15 mouse cellular contexts compared by ENCODE assay signal in the genomic region with DNA sequence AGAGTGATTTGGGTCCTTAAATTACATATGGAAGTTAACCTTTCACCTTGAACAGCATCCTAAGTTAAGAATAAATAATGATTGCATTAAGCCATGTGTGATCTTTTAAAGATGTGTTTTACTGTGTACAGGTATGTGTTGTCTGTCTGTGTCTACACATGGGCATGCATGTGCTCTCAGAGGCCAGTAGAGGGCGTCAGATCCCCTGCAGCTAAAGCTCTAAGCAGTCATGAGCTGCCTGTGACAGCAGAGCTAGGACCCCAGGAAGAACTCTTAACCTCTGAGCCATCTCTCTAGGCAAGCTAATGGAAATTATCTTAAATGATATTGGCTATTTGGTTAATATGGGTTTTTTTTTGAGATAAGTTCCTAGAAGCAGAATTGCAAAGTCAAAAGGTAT.
A peak's percentile ranks its signal among the peaks of the same experiment; 100 is the strongest.
DNase-seq lines count a peak whose midpoint lies in the region; ATAC-seq and TF ChIP-seq lines count a peak whose summit lies in the region.
"Had no signal": no experiment of that assay in that cellular context is flagged by ENCODE, and none has a peak within 500 bp of the region (broad histone marks: within the 10 kb centered on the region; RNA-seq: fewer than 3 reads in every experiment).

No protein-coding gene starts in this region.

- no peak overlapping the region for H3K4me2 ChIP-seq in kidney, postnatal 0 days (ENCODE audit: low read length)
- no peak overlapping the region for H3K4me2 ChIP-seq in CH12.LX (ENCODE audit: insufficient read depth, low read depth, poor library complexity, severe bottlenecking)
- H3K4me2 ChIP-seq in embryonic facial prominence, embryonic 12.5 days (replicated peaks), result no peak overlapping the region
- H3K4me2 ChIP-seq: liver, embryonic 15.5 days; midbrain, embryonic 11.5 days; neural tube, embryonic 15.5 days had no signal

- H3K9me3 ChIP-seq in kidney, postnatal 0 days (replicated peaks; ENCODE audit: low read length), result no peaks in the 10 kb centered on the region
- H3K9me3 ChIP-seq in CH12.LX (replicated peaks; ENCODE audit: low read length), result no peaks in the 10 kb centered on the region
- no peaks in the 10 kb centered on the region for H3K9me3 ChIP-seq in ES-E14 (ENCODE audit: control insufficient read depth, insufficient read depth, low read depth, low read length)
- H3K9me3 ChIP-seq in embryonic facial prominence, embryonic 12.5 days, result no peaks in the 10 kb centered on the region
- H3K9me3 ChIP-seq: liver, embryonic 15.5 days; neural tube, embryonic 15.5 days had no signal

- H3K27ac ChIP-seq in kidney, postnatal 0 days, result no peak overlapping the region
- H3K27ac ChIP-seq in CH12.LX (ENCODE audit: insufficient read depth, low read depth) (no peak overlapping the region), ES-E14 (ENCODE audit: insufficient read depth, low read depth, low read length, poor library complexity, severe bottlenecking) (no peak overlapping the region)
- H3K27ac ChIP-seq in embryonic facial prominence, embryonic 12.5 days, result peak overlapping the region; percentile 82
- H3K27ac ChIP-seq: liver, embryonic 15.5 days; neural tube, embryonic 15.5 days had no signal

- no peak for TF ChIP-seq POLR2A in CH12.LX (IDR thresholded peaks at IDR 0.05; ENCODE audit: low read depth, low read length)

- no peak overlapping the region for H3K9ac ChIP-seq in kidney, postnatal 0 days (ENCODE audit: low read depth, low read length)
- H3K9ac ChIP-seq in CH12.LX (ENCODE audit: insufficient read depth, low read depth) (no peak overlapping the region), ES-E14 (ENCODE audit: insufficient read depth, low read depth, low read length, poor library complexity, severe bottlenecking) (no peak overlapping the region)
- H3K9ac ChIP-seq in embryonic facial prominence, embryonic 12.5 days, result no peak overlapping the region
- H3K9ac ChIP-seq: liver, embryonic 15.5 days; neural tube, embryonic 15.5 days had no signal

- TF ChIP-seq CTCF in kidney, postnatal 0 days (IDR thresholded peaks at IDR 0.05; ENCODE audit: low read depth), result peak; percentile 60
- TF ChIP-seq CTCF in CH12.LX (conservative IDR thresholded peaks at IDR 0.05 in 1 of 2, IDR thresholded peaks at IDR 0.05 in 1 of 2; ENCODE audit: low read depth in 2 of 2, low read length in 2 of 2), result peak; percentile 25 to 31; a peak in 2 of 4 replicates

- 32% methylated on average over 1 of the region's 1 CpGs for WGBS in kidney, postnatal 0 days
- 17% methylated on average over 1 of the region's 1 CpGs for WGBS in embryonic facial prominence, embryonic 12.5 days

- H3K4me3 ChIP-seq in kidney, postnatal 0 days (replicated peaks; ENCODE audit: low read depth, low read length), result no peak overlapping the region
- H3K4me3 ChIP-seq in CH12.LX (replicated peaks in 1 of 3; ENCODE audit: low read depth in 2 of 3, low read length in 2 of 3, poor library complexity in 1 of 3), result no peak overlapping the region
- no peak overlapping the region for H3K4me3 ChIP-seq in ES-E14 (ENCODE audit: insufficient read depth in 1 of 2, low read depth in 1 of 2, low read length in 2 of 2, poor library complexity in 1 of 2, severe bottlenecking in 1 of 2)
- H3K4me3 ChIP-seq in embryonic facial prominence, embryonic 12.5 days, result no peak overlapping the region
- H3K4me3 ChIP-seq: liver, embryonic 15.5 days; neural tube, embryonic 15.5 days had no signal

- peak; percentile 6 for TF ChIP-seq RAD21 in CH12.LX (IDR thresholded peaks at IDR 0.05; ENCODE audit: low read depth, low read length)

- no peak for TF ChIP-seq EP300 in CH12.LX (IDR thresholded peaks at IDR 0.05; ENCODE audit: low read length)

- in situ Hi-C loops in CH12.LX (cut with MboI; ENCODE audit: low pct_ligation_motif_present, low pct_unique_long_range_greater_than_20kb, low sequenced_read_pairs) (no loop called here), ES-E14 (cut with MboI; ENCODE audit: low sequenced_read_pairs in 2 of 2, unreplicated experiment in 2 of 2) (loop anchor here (10.0 to 25.0 kb wide), 2 partner anchors 225 to 253 kb away; no protein-coding TSS in a partner anchor)

- no peak for ATAC-seq in kidney, postnatal 0 days (replicated peaks; ENCODE audit: low FRiP score, low read depth)
- ATAC-seq in embryonic facial prominence, embryonic 12.5 days (ENCODE audit: insufficient number of reproducible peaks, insufficient read depth, low FRiP score, low TSS enrichment), result no peak

- no peaks in the 10 kb centered on the region for H3K27me3 ChIP-seq in kidney, postnatal 0 days (ENCODE audit: insufficient read depth, low read length)
- H3K27me3 ChIP-seq in CH12.LX (replicated peaks), result no peaks in the 10 kb centered on the region
- H3K27me3 ChIP-seq in embryonic facial prominence, embryonic 12.5 days, result no peaks in the 10 kb centered on the region
- H3K27me3 ChIP-seq: neural tube, embryonic 15.5 days had no signal

- dilution Hi-C loops in CH12.LX (cut with MboI; ENCODE audit: extremely low pct_ligation_motif_present, extremely low pct_unique_long_range_greater_than_20kb, low sequenced_read_pairs), result no loop called here

- DNase-seq in kidney, postnatal 0 days (ENCODE audit: low spot score), result no peak
- DNase-seq in kidney, postnatal 4 days, result no peak
- DNase-seq in CH12.LX (ENCODE audit: extremely low read depth), result peak; percentile 13
- DNase-seq in ES-E14 (ENCODE audit: low read depth, low spot score), result peak; percentile 19
- DNase-seq in B cell, adult 2 months, result no peak
- DNase-seq in left cerebral cortex, adult 18-20 months (ENCODE audit: low spot score in 2 of 2), result no peak
- DNase-seq: gastrocnemius, postnatal 10 days; kidney, adult 8-10 months; layer of hippocampus, postnatal 36 days; right cerebral cortex, postnatal 4 days; thymus, adult 18-20 months had no signal

- H3K36me3 ChIP-seq in kidney, postnatal 0 days (ENCODE audit: insufficient read depth, low read length), result no peaks in the 10 kb centered on the region
- H3K36me3 ChIP-seq in CH12.LX (replicated peaks in 1 of 2; ENCODE audit: control insufficient read depth in 1 of 2, insufficient read depth in 1 of 2, low read length in 1 of 2) (no peaks in the 10 kb centered on the region), ES-E14 (ENCODE audit: control insufficient read depth, insufficient read depth, low read length, poor library complexity, severe bottlenecking) (no peaks in the 10 kb centered on the region)
- H3K36me3 ChIP-seq in embryonic facial prominence, embryonic 12.5 days, result no peaks in the 10 kb centered on the region
- H3K36me3 ChIP-seq: liver, embryonic 15.5 days; neural tube, embryonic 15.5 days had no signal

- H3K79me2 ChIP-seq in CH12.LX (replicated peaks; ENCODE audit: control insufficient read depth, extremely low read depth, insufficient read depth, poor library complexity, severe bottlenecking), result no peaks in the 10 kb centered on the region

- H3K4me1 ChIP-seq in kidney, postnatal 0 days (replicated peaks; ENCODE audit: insufficient read depth, low read length), result no peaks in the 10 kb centered on the region
- H3K4me1 ChIP-seq in CH12.LX (ENCODE audit: control insufficient read depth in 1 of 2, insufficient read depth in 2 of 2), result peaks cover 0 to 9% of the 10 kb centered on the region in 2 experiments; a peak in 1 of 4 replicates
- H3K4me1 ChIP-seq in ES-E14 (ENCODE audit: control insufficient read depth in 2 of 2, insufficient read depth in 2 of 2, low read length in 2 of 2, poor library complexity in 1 of 2), result no peaks in the 10 kb centered on the region
- peaks cover 14% of the 10 kb centered on the region; the same call in 1 of the 2 replicates for H3K4me1 ChIP-seq in embryonic facial prominence, embryonic 12.5 days
- H3K4me1 ChIP-seq: liver, embryonic 15.5 days had no signal

TF ChIP-seq in CH12.LX, 34 proteins besides CTCF, POLR2A, EP300 and RAD21:
- TF ChIP-seq GABPA (IDR thresholded peaks at IDR 0.05; ENCODE audit: insufficient replicate concordance, low read depth, low read length) (no peak), POLR2AphosphoS2 (IDR thresholded peaks at IDR 0.05; ENCODE audit: low read depth, low read length) (no peak), SMC3 (IDR thresholded peaks at IDR 0.05; ENCODE audit: low read depth, low read length) (0 out of 2 replicates have a peak, but pooled peaks have one; percentile 7), BHLHE40 (IDR thresholded peaks at IDR 0.05; ENCODE audit: low read depth, low read length) (no peak), TCF12 (IDR thresholded peaks at IDR 0.05; ENCODE audit: low read depth, low read length) (no peak)

TF ChIP-seq in ES-E14, 5 proteins besides CTCF, POLR2A, EP300 and RAD21:
- TF ChIP-seq ZC3H11A (IDR thresholded peaks at IDR 0.05; ENCODE audit: borderline replicate concordance, low read depth, low read length) (peak; percentile 36; the same call in 1 of the 2 replicates), MAFK (IDR thresholded peaks at IDR 0.05; ENCODE audit: insufficient read depth, low read depth, low read length) (no peak)

Comparison
In these comparisons a context has a peak if more than half of its experiments do, and no peak if none do; other contexts are left out.
1. DNase-seq: peak in CH12.LX (single experiment) and ES-E14 (single experiment); none in kidney, postnatal 0 days (single experiment), kidney, postnatal 4 days (0 of 2), B cell, adult 2 months (0 of 2) and left cerebral cortex, adult 18-20 months (0 of 2).